Mouse (Mus musculus): ENCODE data around the gene Gm30083.

Gm30083 gene

GRCm38 (mm10) chr14:33959341-33959740 is 55.6 kb downstream of the Gm30083 start:
- in situ Hi-C loops (cut with MboI, MseI), result loop anchor here (10.0 kb wide), 1 partner anchor 605 kb away; no protein-coding TSS in a partner anchor

DNA sequence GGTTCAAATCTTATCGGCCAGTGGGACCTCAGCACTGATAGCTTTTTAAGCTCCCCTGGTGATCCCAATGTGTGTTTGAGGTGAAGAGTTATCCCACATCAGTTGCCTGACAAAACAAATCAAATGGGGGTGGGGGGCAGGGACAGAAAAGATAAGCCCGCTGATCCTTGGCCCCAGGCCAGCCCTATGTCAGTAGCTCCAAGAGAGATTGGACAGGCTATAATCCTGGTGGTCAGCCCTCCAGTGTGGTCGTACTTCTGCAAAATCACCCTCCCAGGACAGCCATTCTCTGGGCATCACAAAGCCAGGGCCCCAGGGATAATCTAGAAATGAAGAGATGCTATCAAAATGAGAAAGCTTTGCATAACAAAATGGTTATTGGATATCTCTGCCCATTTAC is 56.1 kb downstream of the Gm30083 start:
- in situ Hi-C loops (cut with MboI, MseI), result loop anchor here (10.0 kb wide), 1 partner anchor 604 kb away; no protein-coding TSS in a partner anchor

GRCm38 (mm10) chr14:33958186-33958585 is 56.8 kb downstream of the Gm30083 start:
- in situ Hi-C loops (cut with MboI, MseI), result loop anchor here (10.0 kb wide), 1 partner anchor 603 kb away; no protein-coding TSS in a partner anchor

- in situ Hi-C loops (cut with MboI, MseI), result loop anchor here (10.0 kb wide), 1 partner anchor 601 kb away; no protein-coding TSS in a partner anchor
Measured at GRCm38 (mm10) chr14:33956055-33956454, 58.9 kb downstream of the Gm30083 start.

- in situ Hi-C loops (cut with MboI, MseI), result loop anchor here (5.0 to 10.0 kb wide), 2 partner anchors 104 to 599 kb away; no protein-coding TSS in a partner anchor
Measured at GRCm38 (mm10) chr14:33953761-33954160, 61.2 kb downstream of the Gm30083 start, which contains the start of gene Rbp3. Rbp3 (plus strand) TSS chr14:33954003.

- in situ Hi-C loops (cut with MboI, MseI), result loop anchor here (5.0 to 10.0 kb wide), 2 partner anchors 105 to 598 kb away; no protein-coding TSS in a partner anchor
Measured at GRCm38 (mm10) chr14:33952233-33952981, 62.6 kb downstream of the Gm30083 start.

DNA sequence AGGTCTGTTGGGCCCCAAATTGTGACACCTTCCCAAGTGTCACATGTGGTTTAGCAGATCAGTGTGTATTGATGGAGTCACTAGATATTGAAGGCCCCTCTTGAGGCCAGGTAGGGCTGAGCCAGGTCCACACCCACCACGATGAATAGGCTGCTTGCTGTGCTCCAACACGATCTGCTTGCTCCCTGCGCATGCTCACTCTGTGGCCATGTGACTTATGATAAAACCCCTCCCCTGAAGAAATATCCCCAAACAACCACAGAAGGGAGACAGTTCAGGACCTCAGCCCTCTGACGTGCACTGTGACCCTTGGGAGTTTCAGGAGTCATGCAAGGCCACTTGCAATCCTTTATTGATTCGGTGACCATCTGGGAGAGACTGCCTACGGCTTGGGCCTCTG is 68.9 kb downstream of the Gm30083 start:
- in situ Hi-C loops (cut with MboI, MseI), result no loop called here

- in situ Hi-C loops (cut with MboI, MseI), result no loop called here
Measured at GRCm38 (mm10) chr14:33942222-33942621, 72.8 kb downstream of the Gm30083 start.

DNA sequence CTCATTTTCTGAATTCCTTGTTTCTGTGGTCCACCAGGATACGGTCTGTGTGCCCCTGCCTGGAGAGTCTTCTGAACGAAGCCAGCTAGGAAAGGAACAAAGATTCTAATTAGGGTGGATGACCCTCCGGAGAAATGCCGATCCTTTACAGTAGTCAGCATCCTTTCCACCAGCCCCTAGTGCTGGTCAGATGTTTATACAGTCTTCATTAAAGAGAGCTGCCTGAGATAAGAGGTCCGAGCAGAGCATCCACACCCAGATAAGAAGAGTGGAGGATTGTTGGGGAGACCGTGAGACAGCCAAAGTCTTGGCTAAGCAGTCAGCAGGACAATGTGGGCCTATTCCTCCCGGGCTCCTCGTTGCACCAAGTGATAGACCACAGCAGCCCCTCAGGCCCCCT is 74.2 kb downstream of the Gm30083 start, which contains the start of gene Gdf2:
TSS of gene Gdf2 (plus strand) at position 301 of the 400 bp plus-strand sequence.
- in situ Hi-C loops (cut with MboI, MseI), result no loop called here

GRCm38 (mm10) chr14:33939117-33939516 is 75.9 kb downstream of the Gm30083 start:
- in situ Hi-C loops (cut with MboI, MseI), result loop anchor here (10.0 kb wide), 1 partner anchor 244 kb away; no protein-coding TSS in a partner anchor

Data from T-helper 2 cell (primary cell).